Mouse (Mus musculus) heart, postnatal 4 days (tissue): ENCODE measurements around the gene Mmgt1. TPM values are rescaled to one million over a fixed set of nuclear protein-coding genes. Genes with fewer than 3 reads are reported as not detected.

ENCODE experiments used
- DNase-seq: peaks from one replicate; pipeline ENCODE4 v3.0.0; 2021
- microRNA-seq, 2 experiments: library from miRNA; unstranded; fragments of <30 nt; microRNA quantifications; one replicate each; pipeline ENCODE4 v1.2.0; 2021 to 2022
- total RNA-seq, 2 experiments: library from RNA; stranded (reverse); gene quantifications; 2 replicates each; pipeline ENCODE4 v1.2.3; 2021

Mmgt1 gene
- 10 to 100 TPM; 30.3 to 31.7 TPM for total RNA-seq

GRCm38 (mm10) chrX:56597887-56598640 lies at the start of gene Mmgt1:
Gene Mmgt1 (minus strand): TSS chrX:56598069.
- DNase-seq, result peak; percentile 92

GRCm38 (mm10) chrX:56640066-56640465 lies 42.2 kb upstream of the Mmgt1 start:
- DNase-seq, result no peak

- DNase-seq, result no peak
Measured at GRCm38 (mm10) chrX:56636185-56636584, 38.3 kb upstream of the Mmgt1 start.

GRCm38 (mm10) chrX:56615236-56615635 lies 17.4 kb upstream of the Mmgt1 start:
- no peak for DNase-seq

- no peak for DNase-seq
Measured at GRCm38 (mm10) chrX:56610318-56610694, 12.4 kb upstream of the Mmgt1 start.

- DNase-seq, result peak; percentile 80
Measured at GRCm38 (mm10) chrX:56609623-56610317, 11.9 kb upstream of the Mmgt1 start, which contains the start of gene Slc9a6. Gene Slc9a6 (plus strand): TSS chrX:56609757.

- DNase-seq, result no peak
Measured at GRCm38 (mm10) chrX:56609285-56609622, 11.4 kb upstream of the Mmgt1 start.

GRCm38 (mm10) chrX:56607032-56607710 lies 9.3 kb upstream of the Mmgt1 start:
- no peak for DNase-seq

- no peak for DNase-seq
Measured at GRCm38 (mm10) chrX:56606536-56606935, 8.7 kb upstream of the Mmgt1 start.

- peak; percentile 22 for DNase-seq
Measured at GRCm38 (mm10) chrX:56597219-56597886, 516 bp downstream of the Mmgt1 start.

- no peak for DNase-seq
Measured at GRCm38 (mm10) chrX:56578200-56578599, 19.7 kb downstream of the Mmgt1 start.

- DNase-seq, result peak; percentile 11
Measured at GRCm38 (mm10) chrX:56572465-56572864, 25.4 kb downstream of the Mmgt1 start.

- DNase-seq, result no peak
Measured at GRCm38 (mm10) chrX:56553584-56553983, 44.3 kb downstream of the Mmgt1 start.

- no peak for DNase-seq
Measured at GRCm38 (mm10) chrX:56549506-56549905, 48.4 kb downstream of the Mmgt1 start, which contains the start of gene Gm648. Gene Gm648 (minus strand): TSS chrX:56549606.

GRCm38 (mm10) chrX:56537162-56537561 lies 60.7 kb downstream of the Mmgt1 start:
- peak; percentile 25 for DNase-seq

Small RNA genes lying within 50 kb of the gene (microRNA-seq; reads per million reads assigned to microRNA genes)
- 0.69 to 1.8 reads per million in 2 experiments for gene Mir5116

Other genes starting within 250 kb of the Mmgt1 start
- under 1 TPM; 0.61 to 0.91 TPM for gene Smim10l2a, start 223.5 kb downstream of the Mmgt1 start, total RNA-seq
- not detected for gene Gm2174, start 150.1 kb downstream of the Mmgt1 start, total RNA-seq
- gene Ints6l, start 143.2 kb downstream of the Mmgt1 start, total RNA-seq, result 10 to 100 TPM; 14.9 to 16.0 TPM
- gene Gm10477, start 73.3 kb downstream of the Mmgt1 start, total RNA-seq, result not detected
- gene Gm648, start 48.5 kb downstream of the Mmgt1 start, total RNA-seq, result not detected
- 10 to 100 TPM; 16.4 to 18.2 TPM for gene Slc9a6, start 11.7 kb upstream of the Mmgt1 start, total RNA-seq
- 100 to 1,000 TPM; 278 to 293 TPM for gene Fhl1, start 133.7 kb upstream of the Mmgt1 start, total RNA-seq
- gene Map7d3, start 224.3 kb upstream of the Mmgt1 start, total RNA-seq, result 1 to 10 TPM; 3.2 to 4.3 TPM